Mouse (Mus musculus): ENCODE results near the gene Olfr156. TPM values are rescaled to one million over a fixed set of nuclear protein-coding genes. Genes with fewer than 3 reads are reported as not detected.
"Not testable (repeated sequence)": the region's sequence is repeated elsewhere in the genome, so short reads cannot be mapped to it uniquely, and the experiment has no call there.

Olfr156 gene
- polyA plus RNA-seq, 1 experiment from 2014 or later = not detected

DNA sequence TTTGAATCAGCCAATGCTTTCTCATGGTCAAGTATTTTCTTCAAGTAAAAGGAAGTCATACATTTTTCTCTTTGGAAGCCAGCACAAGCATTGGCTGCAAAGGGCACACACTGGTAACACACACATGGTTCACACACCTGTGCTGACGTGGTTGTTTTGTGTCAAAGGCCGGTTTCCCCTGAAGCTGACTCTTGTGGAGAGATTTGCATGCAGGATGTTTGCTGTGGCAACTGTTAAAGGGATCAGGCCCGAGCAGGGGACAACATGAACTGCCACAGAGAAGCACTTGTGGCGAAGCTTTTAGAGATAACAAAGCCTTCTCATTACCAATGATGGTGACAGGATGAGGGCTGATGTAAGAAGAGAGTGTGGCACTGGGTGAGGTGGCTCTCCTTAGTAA is 11.1 kb upstream of the Olfr156 start:
- WGBS = 71% methylated on average over 4 of the region's 4 CpGs
- no peak overlapping the region for H3K27ac ChIP-seq (replicated peaks; ENCODE audit: low read depth, low read length)
- H3K4me3 ChIP-seq (replicated peaks; ENCODE audit: low read depth, low read length) = no peak overlapping the region
- no peaks in the 10 kb centered on the region for H3K36me3 ChIP-seq (ENCODE audit: control insufficient read depth, insufficient read depth, low read length)
- no peak overlapping the region for H3K9ac ChIP-seq (replicated peaks; ENCODE audit: low read length)
- H3K27me3 ChIP-seq (ENCODE audit: control insufficient read depth, insufficient read depth, low read length) = no peaks in the 10 kb centered on the region
- DNase-seq (no peak), ATAC-seq (ENCODE audit: low FRiP score, low TSS enrichment) (no peak)
- H3K4me1 ChIP-seq (ENCODE audit: control insufficient read depth, insufficient read depth, low read length) = no peaks in the 10 kb centered on the region
- H3K9me3 ChIP-seq (ENCODE audit: control insufficient read depth, low read length) = no peaks in the 10 kb centered on the region
- no peak overlapping the region for H3K4me2 ChIP-seq (ENCODE audit: low read length)

DNA sequence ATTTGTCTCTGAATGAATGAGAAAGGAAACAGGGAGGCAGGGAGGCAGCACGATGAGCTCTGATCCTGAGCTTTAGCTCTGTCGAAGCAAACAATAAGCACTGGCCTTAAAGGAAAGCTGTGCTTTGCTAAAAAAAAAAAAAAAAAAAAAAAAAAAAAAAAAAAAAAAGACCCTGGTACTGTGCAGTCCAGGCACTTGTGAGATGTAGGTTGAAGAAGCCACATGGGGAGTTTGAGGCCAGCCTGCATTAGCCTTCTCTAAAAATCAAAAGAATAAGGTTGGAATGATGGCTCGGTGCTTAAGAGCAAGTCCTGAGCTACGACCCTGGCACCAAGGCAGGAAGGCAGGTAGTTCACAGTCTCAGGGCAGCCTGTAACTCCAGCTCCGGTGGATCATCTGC is 10.1 kb upstream of the Olfr156 start:
- H3K27me3 ChIP-seq (ENCODE audit: control insufficient read depth, insufficient read depth, low read length) = no peaks in the 10 kb centered on the region
- H3K9ac ChIP-seq (replicated peaks; ENCODE audit: low read length) = no peak overlapping the region
- H3K4me2 ChIP-seq (ENCODE audit: low read length) = no peak overlapping the region
- DNase-seq (no peak), ATAC-seq (ENCODE audit: low FRiP score, low TSS enrichment) (no peak)
- no peak overlapping the region for H3K4me3 ChIP-seq (replicated peaks; ENCODE audit: low read depth, low read length)
- WGBS = 74% methylated on average over 5 of the region's 5 CpGs
- H3K9me3 ChIP-seq (ENCODE audit: control insufficient read depth, low read length) = no peaks in the 10 kb centered on the region
- no peaks in the 10 kb centered on the region for H3K36me3 ChIP-seq (ENCODE audit: control insufficient read depth, insufficient read depth, low read length)
- no peak overlapping the region for H3K27ac ChIP-seq (replicated peaks; ENCODE audit: low read depth, low read length)
- no peaks in the 10 kb centered on the region for H3K4me1 ChIP-seq (ENCODE audit: control insufficient read depth, insufficient read depth, low read length)

DNA sequence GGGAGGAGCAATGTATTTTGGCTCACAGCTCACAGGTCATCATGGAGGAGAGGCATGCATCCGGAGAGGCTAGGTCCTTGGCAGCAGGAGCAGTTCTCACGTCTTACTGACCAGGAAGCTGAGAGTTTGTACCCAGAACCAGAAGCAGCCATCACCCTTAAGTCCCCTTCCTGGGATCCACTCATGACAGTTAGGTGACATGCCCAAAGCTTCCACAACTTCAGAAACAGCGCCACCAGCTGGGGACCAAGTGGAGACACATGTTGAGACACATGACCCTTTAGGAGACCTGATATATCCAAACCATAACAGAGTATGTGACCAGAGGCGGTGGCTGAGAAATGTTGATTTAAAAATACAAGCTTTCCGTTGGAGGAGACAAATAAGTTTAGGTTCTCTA is 8.3 kb upstream of the Olfr156 start:
- Histone ChIP-seq H3K4me1 (ENCODE audit: control insufficient read depth, insufficient read depth, low read length) (no peaks in the 10 kb centered on the region), H3K4me2 (ENCODE audit: low read length) (no peak overlapping the region), H3K4me3 (replicated peaks; ENCODE audit: low read depth, low read length) (no peak overlapping the region), H3K27me3 (ENCODE audit: control insufficient read depth, insufficient read depth, low read length) (no peaks in the 10 kb centered on the region), H3K36me3 (ENCODE audit: control insufficient read depth, insufficient read depth, low read length) (no peaks in the 10 kb centered on the region), H3K9ac (replicated peaks; ENCODE audit: low read length) (no peak overlapping the region), H3K27ac (replicated peaks; ENCODE audit: low read depth, low read length) (no peak overlapping the region), H3K9me3 (ENCODE audit: control insufficient read depth, low read length) (no peaks in the 10 kb centered on the region)
- ATAC-seq (ENCODE audit: low FRiP score, low TSS enrichment) (no peak), DNase-seq (no peak)
- 77% methylated on average over 5 of the region's 5 CpGs for WGBS

DNA sequence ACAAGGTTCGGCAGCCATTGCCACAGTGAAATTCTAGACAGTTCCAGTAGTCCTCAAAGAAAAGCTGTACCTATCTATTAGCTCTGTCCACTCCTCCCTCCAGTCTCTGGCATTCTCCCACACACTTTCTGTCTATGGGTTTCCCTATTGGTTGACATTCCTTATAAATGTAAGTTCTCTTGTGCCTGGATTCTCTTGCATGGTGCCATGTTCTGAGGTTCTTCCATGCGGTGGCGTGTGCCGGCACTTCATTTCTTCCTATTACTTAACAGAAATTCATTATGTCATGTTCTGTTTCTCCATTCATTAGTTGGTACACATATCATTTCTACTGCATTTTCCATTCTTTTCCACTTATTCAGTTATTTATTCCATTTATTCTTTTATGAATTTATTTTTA is 5.1 kb upstream of the Olfr156 start:
- Histone ChIP-seq H3K9ac (replicated peaks; ENCODE audit: low read length) (no peak overlapping the region), H3K4me1 (ENCODE audit: control insufficient read depth, insufficient read depth, low read length) (no peaks in the 10 kb centered on the region), H3K27me3 (ENCODE audit: control insufficient read depth, insufficient read depth, low read length) (no peaks in the 10 kb centered on the region), H3K27ac (replicated peaks; ENCODE audit: low read depth, low read length) (no peak overlapping the region), H3K9me3 (ENCODE audit: control insufficient read depth, low read length) (no peaks in the 10 kb centered on the region), H3K4me2 (ENCODE audit: low read length) (no peak overlapping the region), H3K36me3 (ENCODE audit: control insufficient read depth, insufficient read depth, low read length) (no peaks in the 10 kb centered on the region), H3K4me3 (replicated peaks; ENCODE audit: low read depth, low read length) (no peak overlapping the region)
- no peak for DNase-seq
- WGBS = 93% methylated on average over 4 of the region's 4 CpGs
- no peak for ATAC-seq (ENCODE audit: low FRiP score, low TSS enrichment)

DNA sequence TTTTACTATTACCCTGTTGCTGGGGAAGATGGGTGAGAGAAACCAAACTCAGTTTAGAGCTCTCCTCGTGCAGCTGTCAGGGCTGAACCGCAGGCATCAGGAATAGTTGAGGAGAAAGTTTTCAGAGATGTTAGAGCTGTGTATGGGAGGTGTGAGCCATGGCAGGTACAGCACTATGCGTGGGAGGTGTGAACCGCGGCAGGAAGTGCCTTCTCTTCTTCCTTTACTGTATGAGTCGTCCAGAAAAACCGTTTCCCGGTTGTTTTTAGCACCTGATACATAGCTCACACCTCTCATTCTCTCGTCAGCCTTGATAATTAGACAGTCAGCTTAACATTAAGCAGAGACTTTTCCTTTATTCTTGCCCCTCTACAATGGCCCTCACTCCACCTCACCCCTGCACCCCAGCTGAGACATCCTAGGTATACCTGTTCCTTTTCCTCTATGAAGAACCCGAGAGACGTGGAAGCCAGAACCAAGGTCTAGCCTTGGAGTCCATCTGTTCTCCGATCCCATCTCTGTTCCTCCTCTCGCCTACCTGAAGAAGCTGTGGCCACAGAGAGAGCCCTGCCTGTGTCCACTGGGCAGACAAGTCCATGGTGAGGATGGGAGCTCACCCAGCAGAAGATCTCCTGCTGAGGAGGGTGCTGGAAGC is 672 bp downstream of the Olfr156 start:
- Histone ChIP-seq H3K9ac (replicated peaks; ENCODE audit: low read length) (no peak overlapping the region), H3K4me3 (replicated peaks; ENCODE audit: low read depth, low read length) (no peak overlapping the region), H3K9me3 (ENCODE audit: control insufficient read depth, low read length) (no peaks in the 10 kb centered on the region), H3K4me1 (ENCODE audit: control insufficient read depth, insufficient read depth, low read length) (no peaks in the 10 kb centered on the region), H3K36me3 (ENCODE audit: control insufficient read depth, insufficient read depth, low read length) (no peaks in the 10 kb centered on the region), H3K27me3 (ENCODE audit: control insufficient read depth, insufficient read depth, low read length) (no peaks in the 10 kb centered on the region), H3K4me2 (ENCODE audit: low read length) (no peak overlapping the region), H3K27ac (replicated peaks; ENCODE audit: low read depth, low read length) (no peak overlapping the region)
- WGBS = 90% methylated on average over 13 of the region's 13 CpGs
- ATAC-seq (ENCODE audit: low FRiP score, low TSS enrichment) = no peak
- no peak for DNase-seq

DNA sequence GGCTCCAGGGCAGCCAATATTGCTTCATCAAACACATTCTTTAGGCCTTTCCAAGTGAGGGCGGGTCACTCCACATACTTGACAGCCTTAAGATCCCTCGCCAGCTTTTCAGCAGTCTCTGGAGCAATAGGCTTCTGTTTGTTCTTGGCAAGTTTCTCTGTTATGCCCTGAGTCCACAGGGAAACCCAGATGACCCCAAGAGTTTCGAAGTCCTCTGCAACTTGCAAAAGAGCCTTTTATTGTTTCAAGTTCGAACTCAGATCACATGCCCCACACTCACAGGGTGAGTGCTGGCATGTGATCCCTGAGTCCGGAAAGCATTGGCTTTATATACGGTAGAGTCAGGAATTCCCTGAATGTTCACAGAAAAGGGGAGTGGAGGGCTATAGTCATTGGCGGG is 24.8 kb downstream of the Olfr156 start:
- H3K4me1 ChIP-seq (ENCODE audit: control insufficient read depth, insufficient read depth, low read length) = no peaks in the 10 kb centered on the region
- 84% methylated on average over 7 of the region's 7 CpGs for WGBS
- no peak overlapping the region for H3K4me3 ChIP-seq (replicated peaks; ENCODE audit: low read depth, low read length)
- no peak for ATAC-seq (ENCODE audit: low FRiP score, low TSS enrichment)
- H3K27me3 ChIP-seq (ENCODE audit: control insufficient read depth, insufficient read depth, low read length) = no peaks in the 10 kb centered on the region
- no peak for DNase-seq
- H3K4me2 ChIP-seq (ENCODE audit: low read length) = no peak overlapping the region
- H3K9ac ChIP-seq (replicated peaks; ENCODE audit: low read length) = no peak overlapping the region
- 0 out of 2 replicates have a peak, but pooled peaks cover 11% of the 10 kb centered on the region for H3K9me3 ChIP-seq (ENCODE audit: control insufficient read depth, low read length)
- no peak overlapping the region for H3K27ac ChIP-seq (replicated peaks; ENCODE audit: low read depth, low read length)
- H3K36me3 ChIP-seq (ENCODE audit: control insufficient read depth, insufficient read depth, low read length) = no peaks in the 10 kb centered on the region

DNA sequence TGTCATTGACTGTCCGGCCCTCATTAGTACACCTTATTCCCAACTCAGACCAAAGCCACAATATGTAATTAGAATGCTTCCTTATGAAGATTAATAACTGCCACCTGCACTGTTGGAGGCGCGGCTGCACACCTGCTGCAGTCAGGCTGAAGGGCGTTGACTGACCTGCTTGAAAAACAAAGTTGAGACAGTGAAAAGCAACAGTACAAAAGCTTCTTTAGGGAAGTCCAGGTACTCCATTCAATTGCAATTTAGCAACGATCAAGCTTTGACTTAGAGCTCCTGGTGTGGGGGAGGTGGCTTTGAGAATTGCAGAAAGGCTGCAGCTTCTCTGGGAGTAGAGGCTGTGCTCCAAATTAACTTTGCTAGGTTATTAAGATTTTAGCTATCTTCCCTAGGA is 27.9 kb downstream of the Olfr156 start:
- DNase-seq; H3K27me3 ChIP-seq (ENCODE audit: control insufficient read depth, insufficient read depth, low read length); H3K4me2 ChIP-seq (ENCODE audit: low read length); H3K36me3 ChIP-seq (ENCODE audit: control insufficient read depth, insufficient read depth, low read length); H3K4me3 ChIP-seq (replicated peaks; ENCODE audit: low read depth, low read length); H3K9me3 ChIP-seq (ENCODE audit: control insufficient read depth, low read length); H3K27ac ChIP-seq (replicated peaks; ENCODE audit: low read depth, low read length); H3K9ac ChIP-seq (replicated peaks; ENCODE audit: low read length); ATAC-seq (ENCODE audit: low FRiP score, low TSS enrichment); H3K4me1 ChIP-seq (ENCODE audit: control insufficient read depth, insufficient read depth, low read length): not testable (repeated sequence)
- WGBS = 88% methylated on average over 5 of the region's 5 CpGs

DNA sequence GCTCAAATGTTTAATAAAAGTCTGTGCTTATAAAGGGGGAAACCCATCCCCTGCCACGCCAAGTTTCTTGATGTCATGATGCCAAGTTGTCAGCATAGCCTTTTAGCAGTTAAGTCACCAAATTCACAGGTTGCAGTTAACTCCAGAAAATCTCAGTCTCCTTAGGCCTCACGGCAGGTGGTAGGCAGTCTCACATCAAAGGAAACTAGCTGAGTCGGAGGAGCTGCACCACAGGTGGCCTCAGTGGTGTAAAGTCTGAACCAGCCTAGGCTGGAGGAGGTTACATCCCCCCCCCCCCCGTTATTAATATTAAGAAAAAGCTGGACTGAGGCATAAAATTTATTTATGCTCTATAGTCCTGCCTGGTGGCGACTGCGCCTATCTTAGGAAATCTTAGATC is 28.4 kb downstream of the Olfr156 start:
- Histone ChIP-seq H3K36me3 (ENCODE audit: control insufficient read depth, insufficient read depth, low read length) (no peaks in the 10 kb centered on the region), H3K4me2 (ENCODE audit: low read length) (no peak overlapping the region), H3K27ac (replicated peaks; ENCODE audit: low read depth, low read length) (no peak overlapping the region), H3K9ac (replicated peaks; ENCODE audit: low read length) (no peak overlapping the region), H3K4me1 (ENCODE audit: control insufficient read depth, insufficient read depth, low read length) (no peaks in the 10 kb centered on the region), H3K4me3 (replicated peaks; ENCODE audit: low read depth, low read length) (no peak overlapping the region), H3K27me3 (ENCODE audit: control insufficient read depth, insufficient read depth, low read length) (no peaks in the 10 kb centered on the region), H3K9me3 (ENCODE audit: control insufficient read depth, low read length) (0 out of 2 replicates have a peak, but pooled peaks cover 4% of the 10 kb centered on the region)
- 75% methylated on average over 6 of the region's 6 CpGs for WGBS
- DNase-seq (no peak), ATAC-seq (ENCODE audit: low FRiP score, low TSS enrichment) (no peak)

DNA sequence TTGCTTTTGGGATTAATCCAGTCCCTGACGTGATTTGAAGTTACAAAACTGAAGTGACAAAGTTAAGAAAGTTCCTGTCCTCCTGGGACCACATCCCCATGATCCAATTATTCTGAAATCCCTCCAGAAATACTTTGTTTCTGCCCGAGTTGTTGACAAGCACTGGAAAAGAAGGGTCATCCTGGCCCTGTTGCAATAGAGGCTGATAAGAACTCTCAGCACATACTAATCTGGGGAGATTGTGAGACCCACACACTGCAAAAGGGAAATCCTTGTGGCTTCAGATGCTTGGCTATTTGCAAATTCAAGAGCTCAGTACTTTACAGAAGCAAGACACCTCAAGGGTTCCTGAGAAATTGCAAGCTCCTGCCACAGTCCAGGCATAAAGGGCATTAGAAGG is 51.4 kb downstream of the Olfr156 start:
- 32% methylated on average over 2 of the region's 2 CpGs for WGBS
- H3K36me3 ChIP-seq (ENCODE audit: control insufficient read depth, insufficient read depth, low read length) = no peaks in the 10 kb centered on the region

More for the DNA sequence above, 51.4 kb downstream of the Olfr156 start:
- no peak overlapping the region for H3K9ac ChIP-seq (replicated peaks; ENCODE audit: low read length)
- no peak overlapping the region for H3K4me2 ChIP-seq (ENCODE audit: low read length)
- no peak for DNase-seq
- H3K9me3 ChIP-seq (ENCODE audit: control insufficient read depth, low read length) = no peaks in the 10 kb centered on the region
- no peaks in the 10 kb centered on the region for H3K27me3 ChIP-seq (ENCODE audit: control insufficient read depth, insufficient read depth, low read length)
- H3K4me1 ChIP-seq (ENCODE audit: control insufficient read depth, insufficient read depth, low read length) = no peaks in the 10 kb centered on the region
- H3K4me3 ChIP-seq (replicated peaks; ENCODE audit: low read depth, low read length) = no peak overlapping the region
- H3K27ac ChIP-seq (replicated peaks; ENCODE audit: low read depth, low read length) = no peak overlapping the region
- ATAC-seq (ENCODE audit: low FRiP score, low TSS enrichment) = no peak
